12 mouse cellular contexts compared by ENCODE assay signal in genomic region chr6:117015461-117015860, GRCm38 (mm10).
"Had no signal": no experiment of that assay in that cellular context is flagged by ENCODE, and none has a peak within 500 bp of the region (broad histone marks: within the 10 kb centered on the region; RNA-seq: fewer than 3 reads in every experiment).

No protein-coding gene starts in this region.

- DNase-seq: left cerebral cortex, postnatal 4 days; liver; liver, embryonic 13.5 days; liver, postnatal 0 days; lung, adult 18-20 months; lung, adult 2 months; lung, embryonic 14.5 days; lung, postnatal 10 days; lung, postnatal 14 days; lung, postnatal 36 days; lung, postnatal 4 days; midbrain, embryonic 14.5 days had no signal
